Mouse (Mus musculus) spleen, postnatal 10 days (tissue): ENCODE data around the gene Tspan4.
A peak's percentile ranks its signal among the peaks of the same experiment; 100 is the strongest.

Experiments used
- DNase-seq, 2 experiments: peaks; one replicate each; pipeline ENCODE4 v3.0.0; 2021 to 2022; ENCODE audit warnings: low spot score in 2 of 2

The Tspan4 gene

GRCm38 (mm10) chr7:141475805-141476158 is 742 bp downstream of the Tspan4 start:
- no peak for DNase-seq

DNA sequence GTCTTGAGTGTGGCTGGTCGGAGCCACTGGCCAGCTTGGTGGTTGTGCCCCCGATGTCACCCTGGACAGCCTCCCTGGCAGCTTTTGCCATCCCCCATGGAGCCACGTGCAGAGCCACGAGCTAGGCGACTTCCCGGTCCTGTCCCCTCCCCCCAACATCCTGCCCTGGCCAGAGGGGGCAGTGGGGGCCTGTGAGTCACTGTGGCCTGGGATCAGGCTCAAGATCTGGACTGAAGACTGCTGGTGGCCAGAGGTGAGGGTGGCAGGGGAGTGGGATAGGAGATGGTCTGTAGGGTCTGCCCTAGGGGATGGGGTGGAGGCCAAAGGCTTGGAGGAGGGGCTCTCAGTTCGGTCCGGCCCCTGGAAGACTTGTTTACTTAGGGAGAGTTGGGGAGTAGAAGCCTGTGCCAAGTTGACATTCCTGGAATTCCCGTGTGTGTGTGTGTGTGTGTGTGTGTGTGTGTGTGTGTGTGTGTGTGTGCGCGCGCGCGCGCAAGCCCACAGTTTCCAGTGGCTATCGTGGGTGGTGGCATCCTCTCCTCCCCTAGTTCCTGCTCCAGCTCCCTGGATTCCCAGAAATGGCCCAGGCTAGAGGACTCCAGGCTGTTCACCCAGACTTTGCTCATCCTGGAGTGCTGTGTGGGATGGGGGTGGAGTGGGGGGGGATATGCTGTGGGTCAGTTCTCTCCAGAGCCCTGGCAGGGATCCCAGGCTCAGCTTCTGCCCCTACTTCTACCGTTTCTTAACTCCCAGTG is 1.4 kb downstream of the Tspan4 start:
- peak; percentile 47 to 67 for DNase-seq

DNA sequence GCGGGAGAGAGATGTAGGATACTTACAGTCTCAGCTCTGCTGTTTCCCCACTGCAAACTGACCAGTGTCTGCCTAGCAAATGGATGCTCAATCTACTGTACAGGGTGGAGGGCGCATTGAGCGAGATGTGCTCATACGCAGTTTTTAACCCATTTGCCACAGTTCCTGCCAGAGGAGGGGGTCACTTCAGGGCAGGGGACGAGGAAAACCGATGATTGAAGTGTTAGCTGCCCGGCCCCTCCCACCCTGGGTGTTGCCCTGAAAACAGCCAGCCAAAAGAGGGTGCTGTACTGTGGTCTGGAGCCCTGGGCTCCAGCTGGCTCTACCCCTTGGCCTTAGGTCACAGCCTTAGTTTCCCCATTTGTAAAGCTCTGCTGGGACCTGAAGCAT is 1.9 kb downstream of the Tspan4 start:
- DNase-seq: peak in 1 of 2 experiments; percentile 41

DNA sequence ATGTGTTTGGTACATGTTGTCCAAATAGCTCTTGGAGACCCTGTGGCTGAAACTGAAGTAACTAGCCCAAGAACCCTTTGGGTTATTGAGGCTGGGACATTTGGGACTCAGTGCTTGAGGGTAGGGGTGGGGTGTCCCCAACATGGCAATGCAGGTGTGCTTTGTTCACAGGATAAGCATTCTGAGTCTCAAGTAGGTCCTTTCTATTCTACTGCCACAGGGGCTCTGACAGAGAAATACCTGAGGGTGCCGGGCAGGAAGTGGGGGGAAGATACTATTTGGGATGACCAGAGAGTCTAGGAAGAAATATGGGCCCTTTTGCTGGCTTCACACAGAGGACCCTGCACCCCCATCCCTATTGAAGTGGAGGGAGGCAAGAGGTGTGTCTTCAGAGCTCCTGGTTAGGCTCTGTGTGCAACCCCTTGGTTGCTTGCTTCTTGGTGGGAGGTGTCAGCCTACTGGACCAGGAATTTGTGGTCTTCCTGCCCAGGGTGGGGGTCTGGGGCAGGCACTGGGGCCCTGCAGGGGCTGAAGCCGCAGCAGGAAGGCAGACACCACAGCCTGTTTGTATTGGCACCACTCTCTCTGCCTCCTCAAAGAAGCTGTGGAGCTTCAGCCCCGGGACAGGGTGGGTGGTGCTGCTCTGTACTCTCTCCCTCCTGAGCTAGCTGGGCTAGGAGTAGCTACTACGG is 2.7 kb downstream of the Tspan4 start:
- no peak for DNase-seq

DNA sequence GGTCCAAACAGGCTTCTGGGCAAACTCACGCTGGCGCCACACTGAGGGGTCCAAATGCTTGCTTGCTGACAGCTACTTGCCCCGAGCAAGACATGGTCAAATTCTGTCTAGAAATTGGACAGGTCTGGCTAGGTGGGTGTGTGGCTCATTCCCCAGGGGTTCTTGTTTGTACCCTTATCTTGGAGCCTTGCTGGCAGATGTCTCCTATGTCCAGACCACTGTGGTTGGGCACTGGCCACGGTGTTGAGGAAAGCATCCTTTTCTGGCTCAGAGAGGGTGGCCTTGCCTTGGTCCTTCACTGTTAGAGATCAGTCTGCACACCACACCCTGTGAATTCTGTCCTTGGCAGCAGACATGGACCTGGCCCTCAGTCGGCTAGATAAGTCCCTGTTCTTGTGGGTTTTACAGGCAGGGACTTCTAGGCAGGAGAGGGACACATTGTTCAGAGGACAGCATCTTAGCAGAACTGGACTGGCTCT is 3.3 kb downstream of the Tspan4 start:
- DNase-seq: peak in 1 of 2 experiments; percentile 23

DNA sequence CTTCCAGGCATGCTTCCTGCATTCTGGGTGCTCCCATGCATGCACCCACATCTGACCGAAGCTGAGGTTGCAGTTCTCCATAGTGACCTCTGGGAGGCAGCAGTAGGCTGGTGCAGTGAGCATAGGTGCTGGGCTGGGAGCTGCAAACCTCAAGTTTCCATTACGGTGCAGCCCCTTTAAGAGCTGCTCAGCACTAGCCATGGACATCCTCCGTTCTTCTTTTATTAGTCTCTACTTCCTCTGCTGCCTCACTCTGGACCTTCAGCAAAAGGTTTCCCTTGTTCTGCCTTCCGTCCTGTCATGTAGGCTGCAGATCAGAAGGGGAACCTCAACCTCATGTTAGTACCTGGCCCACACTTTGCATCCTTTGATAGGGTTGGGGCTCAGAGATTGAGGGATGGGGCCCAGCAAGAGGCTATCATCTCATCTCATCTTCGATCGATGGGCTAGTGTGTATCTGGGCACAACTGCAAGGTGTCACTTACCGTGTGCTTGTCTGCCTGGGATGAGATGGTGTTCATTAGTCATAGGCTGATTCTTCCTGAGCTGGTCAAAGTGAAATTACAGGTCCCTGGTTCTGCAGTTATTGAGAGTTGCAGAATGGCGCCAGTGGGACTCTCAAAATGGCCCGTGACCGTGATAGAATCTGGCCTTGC is 5.9 kb downstream of the Tspan4 start:
- peak; percentile 67 to 76 for DNase-seq

DNA sequence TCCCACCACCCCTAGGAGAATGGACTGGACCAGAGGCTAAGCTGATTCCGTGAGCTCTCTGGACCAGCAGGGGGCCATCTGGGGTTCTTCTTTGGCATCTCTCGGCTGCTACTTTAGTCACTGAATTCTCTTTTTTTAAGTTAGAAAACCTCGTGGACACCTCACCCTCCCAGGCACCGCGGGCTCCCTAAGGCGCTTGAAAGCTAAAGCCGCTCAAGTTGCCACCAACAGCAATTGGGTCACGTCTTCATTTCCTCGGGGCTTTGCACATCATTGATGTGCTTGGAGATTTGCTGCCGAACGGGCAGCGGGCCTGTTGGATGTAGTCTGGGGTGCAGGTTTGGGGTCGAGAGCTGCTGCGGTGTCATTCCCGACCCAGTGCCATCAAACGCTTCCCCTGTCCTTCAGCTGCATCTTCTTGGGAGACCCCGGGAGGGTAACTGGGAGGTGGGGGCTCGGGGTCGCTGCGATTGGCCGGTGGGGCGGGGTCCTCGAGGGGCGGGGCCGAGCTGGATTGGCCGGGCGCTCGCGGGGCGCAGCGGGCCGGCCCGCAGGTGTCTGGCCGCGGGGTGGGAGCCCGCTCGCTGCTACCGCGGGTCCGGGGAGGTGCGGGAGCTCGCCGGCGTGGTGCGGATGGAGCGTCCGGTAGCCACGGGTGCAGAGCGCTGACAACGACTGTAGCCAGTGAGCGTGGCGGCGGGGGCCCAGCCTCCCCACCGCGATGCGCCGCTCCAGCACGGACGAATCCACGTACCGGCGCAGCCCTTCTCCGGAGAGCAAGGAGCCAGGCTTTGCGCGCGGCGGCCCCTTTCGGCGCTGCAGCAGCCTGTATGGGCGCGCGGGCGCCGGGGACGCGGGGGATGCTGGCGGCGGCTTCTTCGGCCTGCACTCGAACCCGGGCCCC is 6.7 kb downstream of the Tspan4 start:
- peak; percentile 47 to 73 for DNase-seq

DNA sequence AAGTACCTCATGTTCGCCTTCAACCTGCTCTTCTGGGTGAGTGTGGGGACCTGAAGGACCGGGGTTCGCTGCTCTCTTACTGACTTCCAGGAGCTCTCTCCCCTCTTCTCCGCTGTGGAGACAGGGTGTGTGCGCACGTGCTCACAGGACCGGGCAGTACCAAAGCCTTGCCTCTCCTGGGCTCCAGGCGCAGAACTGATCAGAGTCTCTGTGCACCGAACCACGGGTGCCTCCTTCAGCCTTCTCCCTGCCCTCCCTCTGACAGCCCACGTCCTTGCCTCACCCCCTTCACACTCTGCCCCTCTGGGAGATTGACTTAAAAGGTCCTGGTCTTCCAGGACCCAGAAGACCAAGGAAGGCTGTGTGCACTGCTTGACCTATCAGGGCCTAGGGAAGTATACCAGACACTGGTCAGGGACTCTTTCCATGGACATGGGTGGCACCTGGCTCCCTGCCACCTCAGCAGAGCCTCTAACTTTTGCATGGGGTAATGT is 7.5 kb downstream of the Tspan4 start:
- no peak for DNase-seq

GRCm38 (mm10) chr7:141483114-141483653 is 8.1 kb downstream of the Tspan4 start:
- DNase-seq: no peak

- no peak for DNase-seq
Measured at GRCm38 (mm10) chr7:141484186-141485120, 9.4 kb downstream of the Tspan4 start.

DNA sequence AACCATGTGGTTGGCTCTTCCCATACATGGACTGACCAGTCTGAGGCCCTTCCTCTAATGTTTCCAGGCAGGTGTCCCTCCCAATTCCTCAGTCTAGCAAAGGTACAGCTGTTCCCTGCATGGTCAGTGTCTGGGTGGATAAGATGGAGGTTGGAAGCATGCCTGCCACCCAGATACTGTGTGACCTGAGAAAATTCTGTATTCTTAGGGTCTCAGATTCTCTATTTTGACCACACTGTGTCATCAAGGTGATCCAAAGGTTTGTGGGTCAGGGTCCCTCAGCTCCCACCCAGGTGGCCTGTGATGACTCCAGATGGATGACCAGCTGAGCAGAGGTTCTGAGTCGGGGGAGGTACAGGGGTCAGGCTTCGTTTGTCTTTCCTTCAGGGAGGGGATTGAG is 10.1 kb downstream of the Tspan4 start:
- no peak for DNase-seq

DNA sequence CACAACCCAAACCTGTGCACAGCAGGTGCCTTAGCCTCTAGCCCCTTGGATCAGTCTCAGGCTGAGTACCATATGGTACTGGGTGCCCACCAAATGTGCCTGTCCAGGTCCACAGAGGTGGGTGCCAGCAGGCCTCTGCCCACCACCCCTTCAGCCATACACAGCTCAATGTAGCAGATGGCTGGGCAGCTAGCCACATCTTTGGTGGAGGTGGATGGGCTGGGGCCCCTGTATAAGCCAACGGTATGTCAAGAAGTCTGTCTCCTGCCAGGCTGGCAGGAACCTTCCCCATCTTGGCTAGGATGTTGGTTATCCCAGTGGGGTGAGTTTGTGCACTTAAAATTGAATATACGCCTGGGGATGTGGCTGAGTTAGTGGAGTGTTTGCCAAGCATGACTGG is 10.6 kb downstream of the Tspan4 start:
- DNase-seq: no peak

GRCm38 (mm10) chr7:141486239-141486638 is 11.2 kb downstream of the Tspan4 start:
- DNase-seq: no peak

GRCm38 (mm10) chr7:141487141-141487540 is 12.1 kb downstream of the Tspan4 start:
- DNase-seq: no peak

GRCm38 (mm10) chr7:141491151-141491550 is 16.1 kb downstream of the Tspan4 start:
- DNase-seq: peak in 1 of 2 experiments; percentile 68

DNA sequence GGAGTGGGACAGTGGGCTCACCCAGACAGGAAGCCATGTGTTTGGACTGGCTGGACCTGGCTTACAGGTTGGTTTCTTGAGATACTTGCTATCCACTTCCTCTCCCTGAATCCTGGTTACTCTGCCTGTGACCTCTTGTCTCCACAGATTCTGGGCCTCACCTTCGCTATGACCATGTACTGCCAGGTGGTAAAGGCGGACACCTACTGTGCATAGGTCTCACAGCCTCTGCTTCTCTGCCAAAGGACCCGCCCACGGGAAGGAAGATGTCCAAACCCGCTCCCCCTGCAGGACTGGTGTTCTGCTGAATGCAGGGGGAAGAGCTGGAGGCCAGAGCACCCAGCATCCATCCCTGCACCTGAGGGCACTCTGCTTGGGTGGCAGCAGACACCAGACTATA is 17.7 kb downstream of the Tspan4 start:
- DNase-seq: no peak

DNA sequence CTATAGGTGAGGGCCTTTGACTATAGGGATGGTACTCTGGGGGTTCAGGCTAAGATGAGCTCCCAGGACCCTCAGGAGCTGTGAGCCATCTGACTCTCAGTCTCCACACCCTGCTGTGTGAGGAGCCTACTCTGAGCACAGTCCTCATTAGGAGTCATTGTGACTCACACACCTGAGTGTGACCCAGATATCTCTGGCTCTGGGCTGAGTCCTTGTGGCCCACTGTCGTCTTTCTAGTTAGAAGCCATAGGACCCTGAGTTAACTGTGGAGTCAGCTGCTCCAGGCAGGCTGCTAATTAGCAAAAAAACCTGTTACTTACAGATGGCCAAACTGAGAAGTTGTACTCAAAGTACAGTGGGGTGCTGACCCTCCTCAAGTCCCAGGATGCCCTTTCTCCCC is 18.7 kb downstream of the Tspan4 start:
- no peak for DNase-seq

DNA sequence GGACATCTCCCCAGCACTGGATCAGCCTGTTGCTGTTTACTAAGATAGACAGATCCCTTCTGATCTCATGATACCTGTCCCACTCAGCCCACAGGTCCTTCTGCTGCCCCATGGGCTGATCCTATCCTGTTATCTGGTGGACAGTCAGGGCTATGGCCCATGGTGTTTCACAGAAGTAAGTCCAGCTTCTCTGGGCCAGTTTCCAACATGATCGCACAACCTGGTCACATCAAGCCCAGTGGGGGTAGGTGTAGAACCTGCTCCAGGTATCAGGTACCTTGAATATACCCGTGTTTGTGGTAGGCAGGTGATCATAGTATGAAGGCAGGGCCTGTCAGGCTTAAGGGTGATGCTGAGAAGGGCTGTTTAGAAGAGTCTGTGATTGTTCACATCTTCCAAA is 20.3 kb downstream of the Tspan4 start:
- DNase-seq: no peak

- no peak for DNase-seq
Measured at GRCm38 (mm10) chr7:141495940-141496339, 20.9 kb downstream of the Tspan4 start.

DNA sequence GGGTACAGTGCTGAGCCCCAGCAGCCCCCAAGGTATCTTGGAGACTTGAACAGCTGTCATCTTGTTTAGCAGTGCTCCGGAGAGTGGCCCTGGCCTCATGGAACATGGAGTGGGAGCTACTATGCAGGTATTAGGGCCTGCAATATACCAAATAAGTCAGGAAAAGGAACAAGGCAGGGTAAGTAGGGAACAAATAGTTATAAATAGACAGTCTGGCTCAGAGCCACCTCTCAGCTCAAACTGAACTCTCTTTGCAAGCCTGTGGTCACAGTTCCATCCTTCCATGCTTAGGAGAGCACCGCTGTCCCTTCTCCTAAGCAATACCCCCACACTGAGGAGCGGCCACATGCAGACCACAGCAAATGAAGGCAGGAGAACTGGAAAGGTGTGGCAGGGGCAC is 22.6 kb downstream of the Tspan4 start:
- no peak for DNase-seq
